Mouse (Mus musculus) brain, embryonic 14.5 days (tissue): ENCODE results near the gene Padi1.

Source experiments
- CTCF ChIP-seq: fragments of 200-500 bp; IDR thresholded peaks from 2 replicates; pipeline ENCODE4 v1.5.1; 2012; ENCODE audit warnings: inconsistent platforms, mild to moderate bottlenecking, moderate library complexity, borderline replicate concordance; ENCODE audit not compliant: insufficient read depth, insufficient read length; ENCODE audit errors: extremely low read depth
- POLR2A ChIP-seq: fragments of 200-500 bp; IDR thresholded peaks from 2 replicates; pipeline ENCODE4 v1.6.1; 2012; ENCODE audit warnings: mild to moderate bottlenecking, inconsistent platforms, borderline replicate concordance; ENCODE audit not compliant: poor library complexity, insufficient read depth, insufficient read length, severe bottlenecking; ENCODE audit errors: extremely low read depth

- TF ChIP-seq POLR2A (no peak), CTCF (no peak)
Observed at GRCm38 (mm10) chr4:140879116-140879515, 33.5 kb upstream of the Padi1 start.
